Mouse (Mus musculus): ENCODE measurements around the gene Gm13289.
A peak's percentile ranks its signal among the peaks of the same experiment; 100 is the strongest.
"Not testable (repeated sequence)": the region's sequence is repeated elsewhere in the genome, so short reads cannot be mapped to it uniquely, and the experiment has no call there.

The Gm13289 gene

GRCm38 (mm10) chr4:88785409-88785808 is 8.7 kb downstream of the Gm13289 start, which contains the start of gene Gm13276:
Gm13276 (plus strand) TSS chr4:88785709.
- not testable (repeated sequence) for DNase-seq

GRCm38 (mm10) chr4:88788402-88788801 is 11.7 kb downstream of the Gm13289 start, which contains the start of gene Gm13277:
Gm13277 (plus strand) TSS chr4:88788632.
- DNase-seq: peak; percentile 75

GRCm38 (mm10) chr4:88791250-88791649 is 14.5 kb downstream of the Gm13289 start, which contains the start of gene Gm13278:
Gm13278 (plus strand) TSS chr4:88791550.
- DNase-seq: not testable (repeated sequence)

DNA sequence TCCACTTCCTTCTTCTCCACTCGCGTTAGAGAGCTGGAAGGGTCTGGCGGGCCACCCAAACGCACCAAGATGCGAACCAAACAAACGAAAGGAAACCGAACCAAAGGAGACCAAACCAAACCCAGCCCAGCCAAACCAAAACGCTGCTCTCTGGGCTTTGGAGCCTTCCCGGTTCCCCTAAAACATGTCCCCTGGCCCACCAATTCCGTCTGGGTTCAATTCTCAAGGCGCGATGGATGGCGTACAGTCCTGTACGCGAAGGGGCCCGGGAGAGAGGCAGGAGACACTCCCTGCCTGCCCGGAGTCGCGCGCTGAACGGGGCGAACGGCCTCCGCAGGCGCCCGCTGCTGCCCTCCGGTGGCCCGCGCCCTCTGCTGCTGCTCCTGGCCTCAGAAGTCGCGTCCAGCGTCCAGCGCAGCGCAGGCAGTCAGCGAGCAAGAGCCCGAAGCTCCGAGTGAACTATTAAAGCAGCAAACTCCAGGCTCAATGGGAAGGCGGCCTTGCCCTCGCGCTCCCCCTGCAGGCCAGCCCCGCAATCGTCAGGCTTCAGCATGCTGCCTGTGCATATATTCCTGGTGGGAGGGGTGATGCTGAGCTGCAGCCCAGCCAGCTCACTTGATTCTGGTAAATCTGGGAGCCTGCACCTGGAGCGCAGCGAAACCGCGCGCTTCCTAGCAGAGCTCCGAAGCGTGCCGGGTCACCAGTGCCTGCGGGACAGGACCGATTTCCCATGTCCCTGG is 17.4 kb downstream of the Gm13289 start, which contains the start of gene Gm13275:
TSS of gene Gm13275 (plus strand) at position 552 of the 740 bp plus-strand sequence.
- peak; percentile 82 for DNase-seq

DNA sequence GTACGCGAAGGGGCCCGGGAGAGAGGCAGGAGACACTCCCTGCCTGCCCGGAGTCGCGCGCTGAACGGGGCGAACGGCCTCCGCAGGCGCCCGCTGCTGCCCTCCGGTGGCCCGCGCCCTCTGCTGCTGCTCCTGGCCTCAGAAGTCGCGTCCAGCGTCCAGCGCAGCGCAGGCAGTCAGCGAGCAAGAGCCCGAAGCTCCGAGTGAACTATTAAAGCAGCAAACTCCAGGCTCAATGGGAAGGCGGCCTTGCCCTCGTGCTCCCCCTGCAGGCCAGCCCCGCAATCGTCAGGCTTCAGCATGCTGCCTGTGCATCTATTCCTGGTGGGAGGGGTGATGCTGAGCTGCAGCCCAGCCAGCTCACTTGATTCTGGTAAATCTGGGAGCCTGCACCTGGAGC is 20.4 kb downstream of the Gm13289 start, which contains the start of gene Gm13279:
TSS of gene Gm13279 (plus strand) at position 301 of the 400 bp plus-strand sequence.
- DNase-seq: not testable (repeated sequence)

- not testable (repeated sequence) for DNase-seq
These were observed 22.6 kb downstream of the Gm13289 start, which contains the start of gene Gm13285 for GRCm38 (mm10) chr4:88799365-88799764. Gm13285 (plus strand) TSS chr4:88799665.

GRCm38 (mm10) chr4:88802954-88803353 is 26.2 kb downstream of the Gm13289 start, which contains the start of gene Gm13287:
Gm13287 (plus strand) TSS chr4:88803254.
- not testable (repeated sequence) for DNase-seq

- DNase-seq: not testable (repeated sequence)
These were observed 28.5 kb downstream of the Gm13289 start, which contains the start of gene Gm13288 for GRCm38 (mm10) chr4:88805231-88805630. Gm13288 (plus strand) TSS chr4:88805531.

- DNase-seq: peak; percentile 44
These were observed 29.0 kb downstream of the Gm13289 start for GRCm38 (mm10) chr4:88805761-88806160.

- DNase-seq: no peak
These were observed 39.2 kb downstream of the Gm13289 start, which contains the start of gene Ifna7 for GRCm38 (mm10) chr4:88815928-88816327. Ifna7 (plus strand) TSS chr4:88816228.

- DNase-seq: no peak
These were observed 42.9 kb downstream of the Gm13289 start, which contains the start of gene Ifna11 for GRCm38 (mm10) chr4:88819659-88820058. Ifna11 (plus strand) TSS chr4:88819959.

DNA sequence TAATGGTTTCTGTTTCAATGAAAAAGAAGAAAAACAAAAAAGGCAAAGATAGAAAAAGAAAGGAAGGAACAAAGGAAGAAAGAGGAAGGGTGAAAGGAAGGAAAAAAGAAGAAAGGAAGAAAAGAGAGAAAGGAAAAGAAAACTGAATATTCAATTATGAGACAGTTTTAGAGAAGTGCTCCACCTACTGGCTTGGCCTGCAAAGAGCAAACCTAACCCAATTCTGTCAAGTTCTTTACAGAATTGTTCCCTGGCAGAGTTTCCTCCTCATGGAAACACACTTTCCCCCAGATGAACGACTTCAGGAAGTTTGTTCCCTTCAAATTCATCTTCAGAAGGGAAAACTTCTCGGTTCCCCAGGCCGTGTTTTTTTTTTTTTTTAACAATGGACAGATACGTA is 46.3 kb downstream of the Gm13289 start:
- DNase-seq: no peak

Measured in cerebellum, adult 9-11 months (tissue).